Mouse (Mus musculus): ENCODE measurements around the gene Btbd35f1.
"Not testable (repeated sequence)": the region's sequence is repeated elsewhere in the genome, so short reads cannot be mapped to it uniquely, and the experiment has no call there.

Gene Btbd35f1

DNA sequence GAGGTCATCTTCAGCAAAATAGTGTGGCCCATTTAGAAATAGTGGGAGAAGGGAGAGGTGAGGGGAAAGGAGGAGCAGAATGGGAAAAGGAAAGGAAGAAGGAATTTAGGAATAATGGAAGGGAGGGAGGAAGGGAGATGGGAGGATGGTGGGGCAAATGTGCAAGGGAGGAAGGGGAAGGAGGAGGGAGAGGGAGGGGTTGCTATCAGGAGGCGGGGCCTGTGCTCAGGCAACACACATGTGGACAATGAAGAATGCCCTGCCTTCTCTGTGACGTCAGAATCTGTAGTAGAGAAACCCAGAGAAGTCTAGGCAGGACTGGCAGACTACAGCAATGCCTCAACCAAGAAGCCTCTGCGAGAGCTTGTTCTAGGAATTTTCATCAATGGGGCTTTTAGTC, at the start of gene Btbd35f1:
Gene Btbd35f1, plus strand, starts transcription at position 301 of the 400 bp plus-strand sequence.
- DNase-seq = not testable (repeated sequence)

DNA sequence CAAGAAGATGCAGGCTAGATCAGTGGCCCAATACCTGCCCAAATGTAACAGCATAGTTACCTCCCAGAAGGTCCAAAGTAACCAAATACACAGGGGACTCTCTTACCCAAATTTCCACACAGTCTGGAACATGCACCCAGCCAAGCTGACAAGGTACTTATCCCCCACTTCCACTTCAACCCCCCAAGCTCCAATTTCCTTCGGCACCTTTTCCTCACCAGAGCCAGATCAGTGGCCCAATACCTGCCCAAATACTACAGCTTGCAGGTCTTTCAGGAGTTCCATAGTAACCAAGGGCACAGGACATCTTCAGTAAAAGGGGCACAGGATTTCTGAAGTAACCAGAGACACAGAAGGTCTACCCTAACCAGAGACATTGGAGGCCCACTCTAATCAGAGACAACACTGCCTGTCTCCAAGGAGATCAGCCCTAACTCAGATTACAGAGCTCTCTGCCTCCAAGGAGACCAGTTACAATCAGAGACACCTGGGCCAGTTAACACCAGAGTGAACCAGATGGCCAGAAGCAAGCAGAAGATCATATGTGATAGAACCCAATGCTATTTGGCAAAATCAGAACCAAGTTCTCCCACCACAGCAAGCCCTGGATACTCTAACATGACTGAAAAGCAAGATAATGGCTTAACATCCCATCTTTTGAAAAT, 31.2 kb downstream of the Btbd35f1 start:
- not testable (repeated sequence) for DNase-seq

DNA sequence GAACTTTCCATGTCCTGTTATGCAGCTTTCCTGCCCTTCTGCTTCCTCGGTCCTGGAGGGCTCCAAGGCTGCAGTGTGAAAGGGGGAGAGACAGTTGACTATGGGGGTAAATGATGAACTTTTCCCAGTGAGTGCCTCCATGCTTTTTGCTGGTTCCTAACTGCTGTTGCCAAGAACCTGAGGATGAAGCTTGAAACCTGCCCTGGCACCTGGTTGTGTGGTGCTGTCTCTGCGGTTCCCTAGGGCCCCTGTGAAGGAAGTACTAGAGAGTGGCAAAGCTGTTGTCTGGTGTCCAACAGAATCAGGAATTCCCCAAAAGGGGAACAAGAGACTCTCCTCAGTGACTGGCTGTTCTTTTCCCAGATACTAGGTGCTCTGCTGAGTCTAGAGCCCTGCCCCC, 41.2 kb downstream of the Btbd35f1 start:
- DNase-seq = not testable (repeated sequence)

DNA sequence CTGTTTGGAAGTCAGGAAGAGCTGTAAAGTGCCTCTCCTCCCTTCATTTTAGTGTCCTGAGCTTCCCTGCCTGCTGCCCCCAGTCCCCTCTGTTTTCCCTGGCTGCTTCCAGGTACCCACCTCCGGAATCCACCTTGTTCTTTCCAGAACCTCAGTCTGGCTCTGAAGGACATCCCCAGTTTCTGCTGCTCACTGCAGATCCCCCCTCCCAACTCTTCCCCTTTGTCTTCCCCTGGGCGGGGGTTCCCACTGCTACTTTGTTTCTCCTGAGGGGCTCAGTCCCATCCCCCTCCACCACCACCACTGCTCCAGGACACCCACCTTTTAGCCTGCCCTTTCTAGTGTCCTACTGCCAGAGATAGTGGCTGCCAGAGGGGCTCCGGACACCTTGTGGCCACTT, 41.6 kb downstream of the Btbd35f1 start:
- not testable (repeated sequence) for DNase-seq
